Mouse (Mus musculus) bone marrow, adult 2 months (tissue): ENCODE measurements around the gene Zdhhc20.

ENCODE experiments used
- CTCF ChIP-seq: fragments of 200-500 bp; IDR thresholded peaks from 2 replicates; pipeline ENCODE4 v1.5.1; 2011; ENCODE audit warnings: low read length, control low read depth; ENCODE audit not compliant: control insufficient read depth, insufficient read depth
- POLR2A ChIP-seq: fragments of 200-500 bp; IDR thresholded peaks from 2 replicates; pipeline ENCODE4 v1.6.1; 2011; ENCODE audit warnings: low read depth, mild to moderate bottlenecking, control low read depth, low read length, borderline replicate concordance; ENCODE audit not compliant: control insufficient read depth

- TF ChIP-seq POLR2A (no peak), CTCF (no peak)
Measured at GRCm38 (mm10) chr14:57933608-57934007, 43.5 kb upstream of the Zdhhc20 start.
